Mouse (Mus musculus) fibroblast of lung, adult 2 months (primary cell): ENCODE data around the gene P2rx6.
"Not testable (repeated sequence)": the region's sequence is repeated elsewhere in the genome, so short reads cannot be mapped to it uniquely, and the experiment has no call there.

ENCODE experiments used
- DNase-seq: peaks from one replicate; pipeline ENCODE4 v3.0.0-alpha.2; 2011; ENCODE audit warnings: low read depth

P2rx6 gene

GRCm38 (mm10) chr16:17561128-17561750 is 446 bp upstream of the P2rx6 start, which contains the start of gene Lrrc74b:
TSS of gene Lrrc74b (minus strand) at chr16:17561247.
- peak; percentile 83 for DNase-seq

GRCm38 (mm10) chr16:17563580-17563979 is 1.9 kb downstream of the P2rx6 start:
- no peak for DNase-seq

- DNase-seq, result no peak
Observed at GRCm38 (mm10) chr16:17564221-17564620, 2.5 kb downstream of the P2rx6 start.

GRCm38 (mm10) chr16:17564771-17565170 is 3.1 kb downstream of the P2rx6 start:
- DNase-seq, result no peak

- DNase-seq, result no peak
Observed at GRCm38 (mm10) chr16:17566186-17566585, 4.5 kb downstream of the P2rx6 start.

GRCm38 (mm10) chr16:17575870-17576824 is 14.5 kb downstream of the P2rx6 start:
- no peak for DNase-seq

GRCm38 (mm10) chr16:17576825-17577215 is 15.1 kb downstream of the P2rx6 start:
- no peak for DNase-seq

- no peak for DNase-seq
Observed at GRCm38 (mm10) chr16:17583064-17583463, 21.4 kb downstream of the P2rx6 start, which contains the start of gene Slc7a4. TSS of gene Slc7a4 (minus strand) at chr16:17583214.

GRCm38 (mm10) chr16:17584555-17584954 is 22.9 kb downstream of the P2rx6 start:
- no peak for DNase-seq

- no peak for DNase-seq
Observed at GRCm38 (mm10) chr16:17590731-17591130, 29.0 kb downstream of the P2rx6 start.

GRCm38 (mm10) chr16:17600944-17601562 is 39.4 kb downstream of the P2rx6 start:
- DNase-seq, result no peak

- no peak for DNase-seq
Observed at GRCm38 (mm10) chr16:17604941-17605340, 43.3 kb downstream of the P2rx6 start.

GRCm38 (mm10) chr16:17605684-17606083 is 44.0 kb downstream of the P2rx6 start:
- DNase-seq, result no peak

- no peak for DNase-seq
Observed at GRCm38 (mm10) chr16:17611383-17611782, 49.7 kb downstream of the P2rx6 start.

- not testable (repeated sequence) for DNase-seq
Observed at GRCm38 (mm10) chr16:17614740-17615139, 53.1 kb downstream of the P2rx6 start.

GRCm38 (mm10) chr16:17616212-17616611 is 54.5 kb downstream of the P2rx6 start:
- DNase-seq, result no peak

- no peak for DNase-seq
Observed at GRCm38 (mm10) chr16:17617922-17618565, 56.4 kb downstream of the P2rx6 start.

- DNase-seq, result peak; percentile 45
Observed at GRCm38 (mm10) chr16:17619198-17620105, 57.8 kb downstream of the P2rx6 start, which contains the start of gene Smpd4. TSS of gene Smpd4 (plus strand) at chr16:17619354.

GRCm38 (mm10) chr16:17621936-17622335 is 60.3 kb downstream of the P2rx6 start:
- DNase-seq, result no peak

- DNase-seq, result no peak
Observed at GRCm38 (mm10) chr16:17625488-17626268, 64.0 kb downstream of the P2rx6 start.
